Mouse (Mus musculus): ENCODE measurements around the gene Tshz3. TPM values are rescaled to one million over a fixed set of nuclear protein-coding genes. Genes with fewer than 3 reads are reported as not detected.

Tshz3 gene
- total RNA-seq (2021) (1 to 10 TPM; 3.5 to 4.3 TPM), polyA plus RNA-seq (2012; rRNA removed) (1.8 and 3.6 TPM in 2 replicates)
- long read RNA-seq = 0 reads

GRCm38 (mm10) chr7:36697856-36698588 lies at the start of gene Tshz3:
TSS of gene Tshz3 (plus strand) at chr7:36698118.
- H3K27ac ChIP-seq = peak within 1 kb of the TSS; percentile 94
- peaks cover 1% of the 10 kb centered on the region for H3K4me1 ChIP-seq (ENCODE audit: control insufficient read depth, insufficient read depth, low read length)
- TF ChIP-seq EP300 (IDR thresholded peaks at IDR 0.05; ENCODE audit: insufficient read depth, low read depth, low read length) (no peak), CTCF (IDR thresholded peaks at IDR 0.05) (no peak), POLR2A (IDR thresholded peaks at IDR 0.05; ENCODE audit: insufficient read depth, low read depth, low read length) (no peak)
- H3K9ac ChIP-seq (ENCODE audit: low read depth, low read length) = peak within 1 kb of the TSS; percentile 93
- intact Hi-C loops (cut with DNase I) = no loop called here
- H3K27me3 ChIP-seq (ENCODE audit: control insufficient read depth, insufficient read depth, low read length) = peaks cover 10% of the 10 kb centered on the region
- no peaks in the 10 kb centered on the region for H3K36me3 ChIP-seq (ENCODE audit: control insufficient read depth, insufficient read depth, low read length)
- WGBS = under 1% methylated on average over 53 of the region's 88 CpGs
- DNase-seq = peak; percentile 86 to 88
- no peaks in the 10 kb centered on the region; the same call in 1 of the 2 replicates for H3K79me2 ChIP-seq (replicated peaks; ENCODE audit: control insufficient read depth, insufficient read depth, low read length)
- peak within 1 kb of the TSS; percentile 77 for H3K4me3 ChIP-seq

GRCm38 (mm10) chr7:36655931-36656330 lies 42.0 kb upstream of the Tshz3 start:
- no peak for DNase-seq
- H3K4me1 ChIP-seq (ENCODE audit: control insufficient read depth, insufficient read depth, low read length) = no peaks in the 10 kb centered on the region
- no peak overlapping the region for H3K27ac ChIP-seq
- no peak for TF ChIP-seq CTCF (IDR thresholded peaks at IDR 0.05)
- no peak for TF ChIP-seq POLR2A (IDR thresholded peaks at IDR 0.05; ENCODE audit: insufficient read depth, low read depth, low read length)
- no peak for TF ChIP-seq EP300 (IDR thresholded peaks at IDR 0.05; ENCODE audit: insufficient read depth, low read depth, low read length)
- H3K4me3 ChIP-seq = no peak overlapping the region
- WGBS = 73% methylated on average over 4 of the region's 4 CpGs
- no peaks in the 10 kb centered on the region for H3K79me2 ChIP-seq (replicated peaks; ENCODE audit: control insufficient read depth, insufficient read depth, low read length)
- no peaks in the 10 kb centered on the region for H3K27me3 ChIP-seq (ENCODE audit: control insufficient read depth, insufficient read depth, low read length)
- no peaks in the 10 kb centered on the region for H3K36me3 ChIP-seq (ENCODE audit: control insufficient read depth, insufficient read depth, low read length)
- H3K9ac ChIP-seq (ENCODE audit: low read depth, low read length) = no peak overlapping the region
- intact Hi-C loops (cut with DNase I) = no loop called here

GRCm38 (mm10) chr7:36656401-36656800 lies 41.5 kb upstream of the Tshz3 start:
- Histone ChIP-seq H3K27me3 (ENCODE audit: control insufficient read depth, insufficient read depth, low read length) (no peaks in the 10 kb centered on the region), H3K4me1 (ENCODE audit: control insufficient read depth, insufficient read depth, low read length) (no peaks in the 10 kb centered on the region), H3K36me3 (ENCODE audit: control insufficient read depth, insufficient read depth, low read length) (no peaks in the 10 kb centered on the region), H3K79me2 (replicated peaks; ENCODE audit: control insufficient read depth, insufficient read depth, low read length) (no peaks in the 10 kb centered on the region), H3K27ac (no peak overlapping the region), H3K9ac (ENCODE audit: low read depth, low read length) (no peak overlapping the region), H3K4me3 (no peak overlapping the region)
- intact Hi-C loops (cut with DNase I) = no loop called here
- TF ChIP-seq POLR2A (IDR thresholded peaks at IDR 0.05; ENCODE audit: insufficient read depth, low read depth, low read length) = no peak
- DNase-seq = no peak

GRCm38 (mm10) chr7:36658331-36658730 lies 39.6 kb upstream of the Tshz3 start:
- Histone ChIP-seq H3K27ac (no peak overlapping the region), H3K4me1 (ENCODE audit: control insufficient read depth, insufficient read depth, low read length) (no peaks in the 10 kb centered on the region; the same call in 1 of the 2 replicates), H3K4me3 (no peak overlapping the region), H3K27me3 (ENCODE audit: control insufficient read depth, insufficient read depth, low read length) (no peaks in the 10 kb centered on the region), H3K9ac (ENCODE audit: low read depth, low read length) (no peak overlapping the region), H3K36me3 (ENCODE audit: control insufficient read depth, insufficient read depth, low read length) (no peaks in the 10 kb centered on the region), H3K79me2 (replicated peaks; ENCODE audit: control insufficient read depth, insufficient read depth, low read length) (no peaks in the 10 kb centered on the region)
- TF ChIP-seq EP300 (IDR thresholded peaks at IDR 0.05; ENCODE audit: insufficient read depth, low read depth, low read length) = no peak
- no peak for TF ChIP-seq POLR2A (IDR thresholded peaks at IDR 0.05; ENCODE audit: insufficient read depth, low read depth, low read length)
- no peak for TF ChIP-seq CTCF (IDR thresholded peaks at IDR 0.05)
- 75% methylated on average over 5 of the region's 5 CpGs for WGBS
- intact Hi-C loops (cut with DNase I) = no loop called here
- no peak for DNase-seq

- Histone ChIP-seq H3K36me3 (ENCODE audit: control insufficient read depth, insufficient read depth, low read length) (no peaks in the 10 kb centered on the region), H3K79me2 (replicated peaks; ENCODE audit: control insufficient read depth, insufficient read depth, low read length) (no peaks in the 10 kb centered on the region), H3K4me1 (ENCODE audit: control insufficient read depth, insufficient read depth, low read length) (no peaks in the 10 kb centered on the region; the same call in 1 of the 2 replicates), H3K27me3 (ENCODE audit: control insufficient read depth, insufficient read depth, low read length) (no peaks in the 10 kb centered on the region), H3K9ac (ENCODE audit: low read depth, low read length) (no peak overlapping the region), H3K27ac (no peak overlapping the region), H3K4me3 (no peak overlapping the region)
- intact Hi-C loops (cut with DNase I) = no loop called here
- TF ChIP-seq EP300 (IDR thresholded peaks at IDR 0.05; ENCODE audit: insufficient read depth, low read depth, low read length) (no peak), CTCF (IDR thresholded peaks at IDR 0.05) (no peak), POLR2A (IDR thresholded peaks at IDR 0.05; ENCODE audit: insufficient read depth, low read depth, low read length) (no peak)
- 79% methylated on average over 7 of the region's 7 CpGs for WGBS
- no peak for DNase-seq
Measured at GRCm38 (mm10) chr7:36659265-36659664, 38.7 kb upstream of the Tshz3 start.

GRCm38 (mm10) chr7:36660654-36661053 lies 37.3 kb upstream of the Tshz3 start:
- no peaks in the 10 kb centered on the region for H3K27me3 ChIP-seq (ENCODE audit: control insufficient read depth, insufficient read depth, low read length)
- intact Hi-C loops (cut with DNase I) = no loop called here
- H3K4me3 ChIP-seq = no peak overlapping the region
- H3K27ac ChIP-seq = no peak overlapping the region
- no peak for DNase-seq
- H3K4me1 ChIP-seq (ENCODE audit: control insufficient read depth, insufficient read depth, low read length) = no peaks in the 10 kb centered on the region; the same call in 1 of the 2 replicates
- 66% methylated on average over 9 of the region's 9 CpGs for WGBS
- H3K9ac ChIP-seq (ENCODE audit: low read depth, low read length) = no peak overlapping the region
- H3K36me3 ChIP-seq (ENCODE audit: control insufficient read depth, insufficient read depth, low read length) = no peaks in the 10 kb centered on the region
- no peaks in the 10 kb centered on the region for H3K79me2 ChIP-seq (replicated peaks; ENCODE audit: control insufficient read depth, insufficient read depth, low read length)
- TF ChIP-seq CTCF (IDR thresholded peaks at IDR 0.05) = peak; percentile 54
- no peak for TF ChIP-seq EP300 (IDR thresholded peaks at IDR 0.05; ENCODE audit: insufficient read depth, low read depth, low read length)

Data from heart, adult 2 months (tissue).